Mouse (Mus musculus) frontal cortex, adult (tissue): Measurements from ENCODE around the gene Npff.
A peak's percentile ranks its signal among the peaks of the same experiment; 100 is the strongest.

ENCODE experiments used
- ATAC-seq: cut with Nextera tagmentation; 2 replicates; pipeline ENCODE4 v1.9.2; 2017; ENCODE audit warnings: mild to moderate bottlenecking, moderate library complexity, mixed read lengths; ENCODE audit not compliant: low TSS enrichment

Npff gene

DNA sequence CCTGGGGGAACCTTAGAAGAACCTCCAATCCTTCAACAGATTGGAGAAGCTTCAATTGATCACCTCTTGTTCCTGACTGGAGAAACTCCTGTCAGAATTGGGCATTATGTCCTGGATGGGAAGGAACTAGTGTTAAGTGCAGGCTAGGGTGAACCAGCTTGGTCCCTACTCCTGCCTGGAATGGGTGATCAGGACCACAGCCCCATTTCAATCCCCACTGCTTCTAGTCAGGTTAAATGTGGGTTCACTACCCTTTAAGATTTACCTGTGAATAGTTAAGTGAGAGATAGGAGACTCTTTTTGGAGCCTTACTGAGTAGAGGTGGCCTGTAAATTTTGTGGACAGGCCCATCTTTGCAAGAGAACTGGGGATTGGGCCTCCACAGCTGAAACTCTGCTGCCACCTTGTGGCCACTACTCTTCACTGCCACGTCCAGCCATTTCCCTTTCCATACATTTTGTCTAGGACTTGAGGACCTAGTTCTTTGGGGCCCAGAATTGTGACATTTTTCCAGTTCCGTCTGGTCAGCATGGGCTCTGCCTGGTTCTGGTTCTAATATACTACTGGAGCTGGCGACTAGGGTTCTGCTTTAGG lies at the start of gene Npff:
Gene Npff, minus strand, starts transcription at position 51 of the 594 bp plus-strand sequence.
- ATAC-seq: peak; percentile 64; the same call in 1 of the 2 replicates

GRCm38 (mm10) chr15:102572081-102572480 lies 47.3 kb upstream of the Npff start:
- no peak for ATAC-seq

DNA sequence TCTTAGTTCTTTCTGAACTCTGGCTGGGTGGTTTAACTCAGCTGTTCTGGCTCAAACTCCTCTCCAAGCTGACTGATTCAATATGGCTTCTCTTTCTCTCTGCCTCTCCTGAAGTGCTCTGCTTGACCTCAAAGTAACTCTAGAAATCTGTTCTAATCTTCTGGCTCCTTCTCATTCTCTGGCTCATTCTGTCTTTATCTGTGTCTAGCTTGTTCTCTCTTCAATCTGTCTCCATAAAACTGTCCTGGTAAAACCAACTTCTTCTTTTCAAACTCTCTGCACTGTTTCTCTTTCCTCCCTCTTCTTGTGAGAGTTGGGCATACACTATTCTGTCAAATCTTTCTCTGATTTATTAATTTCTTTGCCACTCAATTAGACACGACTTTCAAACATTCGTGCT lies 43.1 kb upstream of the Npff start:
- ATAC-seq: no peak

- ATAC-seq: no peak
Observed at GRCm38 (mm10) chr15:102563681-102564080, 38.9 kb upstream of the Npff start.

- no peak for ATAC-seq
Observed at GRCm38 (mm10) chr15:102563061-102563460, 38.3 kb upstream of the Npff start.

- ATAC-seq: no peak
Observed at GRCm38 (mm10) chr15:102562491-102562890, 37.7 kb upstream of the Npff start.

DNA sequence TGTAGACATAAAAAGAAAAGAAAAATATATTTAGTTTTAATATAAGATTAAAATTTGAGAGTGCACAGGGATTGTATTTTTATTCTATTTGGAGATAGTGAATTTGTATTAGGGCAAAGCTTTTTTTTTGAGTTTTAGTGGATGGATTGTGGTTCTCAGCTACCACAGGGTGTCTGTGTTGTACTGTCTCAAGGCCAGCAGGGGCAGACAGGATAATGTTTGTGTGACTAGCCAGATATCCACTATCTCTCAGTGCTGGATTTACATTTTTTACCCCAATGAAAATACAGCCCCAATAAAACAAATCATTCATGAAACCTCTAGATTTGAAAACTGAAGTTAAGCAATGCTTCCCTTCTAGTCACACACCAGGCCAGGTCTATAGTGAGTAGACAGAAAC lies 32.8 kb upstream of the Npff start:
- ATAC-seq: no peak

DNA sequence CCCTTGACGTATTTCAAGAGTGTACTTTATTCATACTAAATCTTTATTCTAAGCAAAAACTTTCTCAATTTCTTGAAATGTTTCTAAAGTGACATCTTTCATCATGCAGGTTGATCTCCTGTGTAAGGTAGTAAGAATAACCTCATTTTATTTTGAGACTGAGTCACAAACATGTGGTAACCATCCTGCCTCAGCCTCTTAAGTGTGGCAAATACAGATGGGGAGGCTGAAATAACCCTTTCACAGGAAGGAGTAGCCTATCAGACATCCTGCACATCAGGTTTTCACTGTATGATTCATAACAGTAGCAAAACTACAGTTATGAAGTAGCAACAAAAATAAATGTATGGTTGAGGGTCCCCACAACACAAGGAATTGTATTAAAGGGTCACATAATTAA lies 30.8 kb upstream of the Npff start:
- ATAC-seq: no peak

DNA sequence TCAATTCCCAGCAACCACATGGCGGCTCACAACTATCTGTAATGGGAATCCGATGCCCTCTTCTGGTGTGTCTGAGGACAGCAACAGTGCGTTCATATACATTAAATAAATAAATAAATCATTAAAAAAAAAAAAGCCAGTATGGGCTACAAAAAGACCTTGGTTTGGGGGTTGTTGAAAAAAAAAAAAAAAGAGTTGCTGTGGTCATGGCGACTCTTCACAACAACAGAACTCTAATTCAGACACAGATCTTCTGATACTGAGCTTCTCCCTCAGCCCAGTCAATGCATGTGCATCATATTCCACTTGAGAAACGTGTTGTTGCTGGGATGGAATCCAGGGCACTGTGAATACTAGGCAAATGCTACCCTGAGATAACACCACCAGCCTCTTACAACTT lies 27.9 kb upstream of the Npff start:
- ATAC-seq: no peak

DNA sequence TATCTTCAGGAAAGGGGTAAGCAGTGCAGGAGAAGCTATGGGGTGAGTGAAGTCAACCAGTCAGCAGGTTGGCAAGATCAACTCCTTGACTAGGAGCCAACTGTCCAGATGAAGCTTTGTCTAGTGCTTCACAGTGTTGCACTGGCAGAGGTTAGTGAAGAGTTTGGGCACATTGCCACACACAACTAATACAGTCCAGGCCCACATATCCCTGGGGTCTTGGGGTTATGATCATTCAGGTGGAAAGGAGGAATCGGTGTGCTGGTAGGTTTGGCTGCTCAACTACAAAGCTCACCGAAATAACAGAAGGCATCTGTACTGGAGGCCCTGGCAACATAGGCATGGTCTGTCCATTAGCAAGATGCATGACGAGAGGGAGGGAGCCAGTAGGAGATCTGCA lies 22.7 kb upstream of the Npff start:
- ATAC-seq: peak; percentile 38; the same call in 1 of the 2 replicates

GRCm38 (mm10) chr15:102546677-102547427 lies 22.1 kb upstream of the Npff start:
- peak; percentile 91 for ATAC-seq

DNA sequence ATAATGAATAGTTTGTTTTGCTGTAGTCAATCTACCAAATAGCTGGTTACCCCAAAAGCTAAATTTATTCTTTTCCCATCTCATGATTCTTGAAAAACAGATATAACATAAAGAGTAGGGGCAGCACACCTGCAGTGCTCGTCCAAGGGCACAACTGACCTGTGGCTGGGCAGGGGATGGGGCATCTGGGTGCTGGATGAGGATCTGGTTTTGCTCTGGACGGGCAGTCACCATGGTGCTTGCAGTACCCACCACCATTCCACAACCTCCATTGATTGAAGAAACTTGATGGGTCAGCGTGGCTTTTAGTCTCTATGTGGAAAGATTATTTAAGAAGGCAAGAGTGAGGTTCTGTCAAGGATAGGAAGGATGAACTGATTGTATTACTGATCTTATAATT lies 21.5 kb upstream of the Npff start:
- no peak for ATAC-seq

DNA sequence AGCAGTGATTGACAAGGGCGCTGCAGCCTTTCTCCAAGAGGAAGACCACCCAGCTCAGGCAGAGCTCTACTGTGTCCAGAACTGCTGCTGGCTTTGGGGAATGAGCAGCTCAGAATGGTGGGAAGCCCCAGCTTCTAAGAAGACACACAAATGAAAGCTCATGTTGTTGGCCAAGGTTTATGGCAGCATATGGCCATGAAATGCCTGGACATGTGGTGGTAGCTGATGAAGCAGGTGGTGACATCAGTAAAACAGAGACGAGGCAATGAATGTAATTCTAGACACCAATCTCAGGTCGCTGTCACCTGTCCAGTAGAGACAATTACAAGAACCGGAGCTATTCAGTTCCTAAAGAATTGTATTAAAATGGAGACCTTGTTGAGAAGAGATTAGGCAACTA lies 20.1 kb upstream of the Npff start:
- no peak for ATAC-seq

DNA sequence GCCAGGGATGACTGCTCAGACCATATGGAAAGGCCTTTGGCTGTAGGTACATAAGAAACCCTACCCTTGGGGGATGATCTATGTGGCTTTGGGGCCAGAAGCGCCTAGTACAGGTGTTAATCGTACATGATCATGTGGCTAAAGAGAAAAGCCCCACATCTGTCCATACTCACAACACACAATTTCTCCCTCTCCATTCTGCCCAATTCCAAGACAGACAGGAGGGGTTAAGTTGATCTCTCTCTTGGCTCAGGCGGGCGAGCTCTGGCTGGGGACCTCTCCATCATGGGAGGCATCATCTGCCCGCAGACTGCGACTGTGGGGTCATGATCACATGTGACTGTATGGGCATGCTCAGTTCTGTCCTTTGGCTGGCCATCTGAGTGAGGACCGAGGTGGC lies 9.2 kb upstream of the Npff start:
- no peak for ATAC-seq

DNA sequence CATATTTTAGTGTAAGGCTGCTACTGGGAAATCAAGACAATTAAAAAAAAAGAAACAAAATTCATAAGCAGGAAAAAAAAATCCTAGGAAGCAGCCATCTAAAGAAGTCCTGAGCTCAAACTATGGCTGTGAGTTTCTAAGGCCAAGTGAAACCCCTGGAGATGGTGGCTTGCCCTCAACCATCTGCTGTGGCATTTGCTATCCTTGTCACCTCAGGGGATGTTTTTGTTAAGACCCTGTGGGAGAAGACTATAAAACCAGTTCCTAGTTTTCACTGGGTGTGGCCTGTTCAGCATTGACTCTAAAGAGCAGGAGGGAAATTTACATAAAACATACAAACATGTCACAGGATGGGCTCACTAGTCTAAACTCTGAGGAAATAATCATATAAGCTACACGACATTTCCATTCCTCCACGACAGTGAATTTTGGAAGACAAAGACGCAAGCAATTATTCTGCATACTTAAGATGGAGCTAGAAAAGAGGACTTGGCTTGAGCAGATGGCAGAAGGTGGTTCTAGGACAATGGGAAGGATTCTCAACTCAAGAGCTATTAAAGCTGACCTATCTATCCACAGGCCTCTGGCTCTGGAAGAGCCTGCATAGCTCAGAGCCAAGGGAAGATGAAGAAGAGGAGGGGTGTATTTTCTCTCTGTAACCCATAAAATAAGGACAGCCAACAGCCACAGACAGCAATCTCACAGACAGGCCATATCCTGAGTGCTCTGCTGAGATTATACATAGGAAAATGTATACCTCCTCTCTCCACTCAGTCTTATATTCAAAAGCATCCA lies 7.6 kb upstream of the Npff start:
- no peak for ATAC-seq

GRCm38 (mm10) chr15:102531586-102531985 lies 6.8 kb upstream of the Npff start:
- ATAC-seq: no peak

GRCm38 (mm10) chr15:102530566-102530965 lies 5.8 kb upstream of the Npff start:
- no peak for ATAC-seq

DNA sequence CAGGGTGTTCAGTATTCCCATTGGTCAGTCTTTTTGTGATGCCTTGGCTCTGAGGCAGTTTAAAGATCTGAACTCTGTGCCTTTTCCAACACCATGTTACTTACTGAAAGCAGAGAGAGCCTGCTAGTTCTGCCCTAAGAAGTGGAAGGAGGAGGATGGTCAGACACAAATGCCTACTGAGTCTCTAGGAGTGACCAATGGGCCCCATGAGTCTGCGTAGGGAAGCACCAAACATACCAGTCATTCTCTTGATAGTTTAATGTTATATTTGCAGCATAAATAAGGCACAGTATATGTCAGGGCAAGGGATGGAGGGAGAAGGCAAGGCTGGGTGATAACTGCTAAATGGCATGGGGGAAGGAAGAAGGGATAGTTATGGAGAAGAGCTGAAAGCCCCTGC lies 3.7 kb upstream of the Npff start:
- ATAC-seq: no peak

DNA sequence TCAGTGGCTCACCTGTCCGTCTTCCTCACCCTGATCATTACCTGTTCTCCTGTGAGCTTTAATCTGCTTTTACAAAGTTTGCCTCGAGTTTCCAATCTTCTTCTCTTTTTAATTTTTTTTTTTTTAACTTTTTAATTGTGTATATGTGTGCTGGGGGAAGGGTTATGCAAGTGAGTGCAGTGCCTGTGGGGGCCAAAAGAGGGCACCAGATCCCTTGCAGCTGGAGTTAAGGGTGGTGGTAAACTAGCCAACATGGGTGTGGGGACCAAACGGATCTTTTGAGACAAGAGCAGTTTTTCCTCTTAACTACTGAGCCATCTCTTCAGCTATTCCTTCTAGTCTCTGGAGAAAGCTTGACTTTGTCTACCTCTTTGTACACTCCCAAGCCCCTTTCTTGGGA lies 3.2 kb upstream of the Npff start:
- ATAC-seq: no peak

- no peak for ATAC-seq
Observed at GRCm38 (mm10) chr15:102526111-102527002, 1.6 kb upstream of the Npff start.

DNA sequence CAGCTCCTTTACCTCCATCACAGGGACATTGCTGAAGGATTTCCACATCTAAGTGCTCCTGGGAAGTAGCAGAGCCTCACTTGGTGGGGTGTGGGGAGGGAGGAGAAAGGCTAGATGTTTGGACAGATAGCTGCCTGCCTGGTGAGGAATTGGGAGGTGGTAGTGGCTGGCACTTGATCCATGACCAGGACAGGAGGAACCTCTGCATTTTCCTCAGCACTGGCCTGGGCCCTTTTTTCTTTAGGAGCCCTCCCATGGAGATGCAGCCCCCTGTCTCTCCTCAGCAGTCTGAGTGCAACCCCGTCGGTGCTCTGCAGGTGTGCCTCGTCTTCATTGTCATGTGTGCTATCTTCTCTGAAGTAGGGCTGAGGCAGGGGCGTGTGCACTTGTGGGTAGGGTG lies 3.3 kb downstream of the Npff start:
- ATAC-seq: no peak

- no peak for ATAC-seq
Observed at GRCm38 (mm10) chr15:102520416-102520815, 4.3 kb downstream of the Npff start.
